Mouse (Mus musculus) G1E-ER4 (cell line): ENCODE measurements around the gene Ptprj. TPM values are rescaled to one million over a fixed set of nuclear protein-coding genes. Genes with fewer than 3 reads are reported as not detected.

Experiments used
- GATA1 ChIP-seq: IDR thresholded peaks from one replicate; pipeline ENCODE4 v1.8.0; 2012; ENCODE audit warnings: low read length, inconsistent platforms
- polyA plus RNA-seq: library from polyadenylated mRNA; stranded (reverse); fragments of >175 nt; gene quantifications from 2 replicates; pipeline ENCODE4 v1.2.3, GENCODE M21; 2012

Gene Ptprj
- polyA plus RNA-seq, 1 experiment = not detected

GRCm38 (mm10) chr2:90488690-90489590 is 91.5 kb downstream of the Ptprj start:
- no peak for TF ChIP-seq GATA1

GRCm38 (mm10) chr2:90487471-90488238 is 92.8 kb downstream of the Ptprj start:
- TF ChIP-seq GATA1 = no peak

GRCm38 (mm10) chr2:90486226-90486755 is 94.2 kb downstream of the Ptprj start:
- no peak for TF ChIP-seq GATA1

GRCm38 (mm10) chr2:90481505-90481904 is 98.9 kb downstream of the Ptprj start:
- no peak for TF ChIP-seq GATA1

GRCm38 (mm10) chr2:90480747-90481308 is 99.6 kb downstream of the Ptprj start:
- no peak for TF ChIP-seq GATA1

- no peak for TF ChIP-seq GATA1
These were observed 101.9 kb downstream of the Ptprj start for GRCm38 (mm10) chr2:90478531-90478930.

- TF ChIP-seq GATA1 = no peak
These were observed 102.8 kb downstream of the Ptprj start for GRCm38 (mm10) chr2:90477617-90478016.

- no peak for TF ChIP-seq GATA1
These were observed 103.7 kb downstream of the Ptprj start for GRCm38 (mm10) chr2:90476792-90477191.

GRCm38 (mm10) chr2:90476319-90476718 is 104.1 kb downstream of the Ptprj start:
- TF ChIP-seq GATA1 = no peak

- no peak for TF ChIP-seq GATA1
These were observed 105.6 kb downstream of the Ptprj start for GRCm38 (mm10) chr2:90474593-90475405.

- no peak for TF ChIP-seq GATA1
These were observed 107.7 kb downstream of the Ptprj start for GRCm38 (mm10) chr2:90472701-90473100.

- no peak for TF ChIP-seq GATA1
These were observed 110.3 kb downstream of the Ptprj start for GRCm38 (mm10) chr2:90470122-90470521.

GRCm38 (mm10) chr2:90466480-90466879 is 114.0 kb downstream of the Ptprj start:
- no peak for TF ChIP-seq GATA1

- no peak for TF ChIP-seq GATA1
These were observed 116.7 kb downstream of the Ptprj start for GRCm38 (mm10) chr2:90463735-90464134.

- TF ChIP-seq GATA1 = no peak
These were observed 118.2 kb downstream of the Ptprj start for GRCm38 (mm10) chr2:90462252-90462651.
